Mouse (Mus musculus): ENCODE measurements at regions not wholly inside any gene's neighbourhood (a gene's known extent, or its start where the extent isn't known, plus 50 kb on each side); places are given as distances from the start of the nearest gene placed in this dataset.

DNA sequence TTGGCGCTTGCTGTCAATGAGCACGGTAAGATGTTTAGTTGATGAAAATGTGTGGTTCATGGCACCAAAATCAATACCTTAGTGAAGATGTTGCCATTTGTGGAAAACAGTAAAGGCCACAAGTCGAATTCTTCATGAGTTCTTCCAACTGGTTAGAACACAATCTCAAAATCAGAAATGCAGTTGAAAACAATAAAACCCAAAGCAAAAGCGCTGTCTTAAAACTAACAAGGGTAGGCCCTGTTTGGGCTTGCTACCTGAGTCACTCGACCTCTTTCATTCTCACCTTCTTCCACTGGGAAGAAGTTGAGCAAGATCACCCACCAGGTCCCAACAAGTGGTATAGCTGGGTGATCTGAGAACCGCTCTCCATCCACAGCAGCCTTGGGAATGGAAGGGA, 179.1 kb downstream of the Parm1 start:
- DNase-seq (ENCODE audit: low spot score), result no peak

- DNase-seq (ENCODE audit: low spot score), result no peak
Observed at GRCm38 (mm10) chr5:91695632-91696031, 178.2 kb downstream of the Parm1 start.

DNA sequence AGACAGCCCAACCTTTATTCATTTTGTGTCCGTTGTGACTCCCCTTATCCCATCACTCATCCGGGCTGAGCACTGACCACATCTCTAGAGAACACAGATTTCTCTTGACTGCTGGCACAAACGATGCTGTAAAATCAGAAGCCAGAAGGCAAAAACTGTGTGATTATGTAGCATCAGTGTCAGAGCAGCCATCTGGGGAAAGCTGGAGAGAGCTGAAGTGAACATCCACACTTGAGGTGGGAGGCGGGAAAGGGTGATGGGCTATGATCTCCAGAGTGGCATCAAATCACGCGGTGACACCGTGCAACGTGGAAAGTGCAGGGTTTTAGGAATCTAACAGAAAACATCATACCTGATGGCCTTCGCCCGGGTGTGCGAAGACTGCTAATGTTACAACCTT, 175.9 kb downstream of the Parm1 start:
- DNase-seq (ENCODE audit: low spot score), result no peak

DNA sequence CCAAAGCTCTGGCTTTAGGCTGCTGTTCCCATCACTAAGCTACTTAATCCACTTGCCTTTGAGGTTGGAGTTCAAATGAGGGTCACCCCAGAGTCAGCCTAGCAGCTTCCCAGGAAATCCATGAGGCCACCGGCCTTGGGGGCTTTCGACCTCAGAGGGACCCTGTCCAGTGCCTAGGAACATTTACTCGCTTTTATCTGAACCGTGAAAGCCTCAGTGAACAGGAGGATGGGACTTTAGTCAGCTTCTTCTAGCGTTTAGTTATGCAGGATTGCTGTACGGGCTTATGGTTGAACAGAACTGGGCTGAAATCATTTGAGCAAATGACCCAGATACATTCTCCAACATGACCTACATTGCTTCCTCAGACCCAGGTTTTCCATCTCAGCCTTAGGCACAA, 174.9 kb downstream of the Parm1 start:
- no peak for DNase-seq (ENCODE audit: low spot score)

DNA sequence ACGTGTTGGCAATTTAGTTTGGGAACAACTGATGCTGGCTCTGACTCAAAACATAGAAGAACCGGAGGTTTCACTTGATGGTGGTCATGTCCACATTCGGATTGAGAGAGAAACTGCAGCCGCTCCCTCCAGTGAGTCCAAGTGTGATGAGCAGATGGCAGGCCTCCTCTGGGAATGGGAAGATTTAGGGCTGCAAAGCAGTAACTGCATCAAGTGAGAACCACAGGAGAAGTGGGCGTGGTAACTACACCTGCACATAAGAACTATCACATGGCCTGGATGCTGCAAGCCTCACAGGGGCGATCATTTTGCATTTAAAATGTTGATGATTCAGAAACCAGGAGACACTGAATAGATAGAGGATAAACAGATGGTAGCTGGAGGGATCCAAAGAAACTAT, 161.3 kb downstream of the Parm1 start:
- DNase-seq (ENCODE audit: low spot score), result no peak

All from layer of hippocampus, adult 9-10 months (tissue).